Mouse (Mus musculus): Measurements from ENCODE around the gene Adora2b.
A peak's percentile ranks its signal among the peaks of the same experiment; 100 is the strongest.

The Adora2b gene

DNA sequence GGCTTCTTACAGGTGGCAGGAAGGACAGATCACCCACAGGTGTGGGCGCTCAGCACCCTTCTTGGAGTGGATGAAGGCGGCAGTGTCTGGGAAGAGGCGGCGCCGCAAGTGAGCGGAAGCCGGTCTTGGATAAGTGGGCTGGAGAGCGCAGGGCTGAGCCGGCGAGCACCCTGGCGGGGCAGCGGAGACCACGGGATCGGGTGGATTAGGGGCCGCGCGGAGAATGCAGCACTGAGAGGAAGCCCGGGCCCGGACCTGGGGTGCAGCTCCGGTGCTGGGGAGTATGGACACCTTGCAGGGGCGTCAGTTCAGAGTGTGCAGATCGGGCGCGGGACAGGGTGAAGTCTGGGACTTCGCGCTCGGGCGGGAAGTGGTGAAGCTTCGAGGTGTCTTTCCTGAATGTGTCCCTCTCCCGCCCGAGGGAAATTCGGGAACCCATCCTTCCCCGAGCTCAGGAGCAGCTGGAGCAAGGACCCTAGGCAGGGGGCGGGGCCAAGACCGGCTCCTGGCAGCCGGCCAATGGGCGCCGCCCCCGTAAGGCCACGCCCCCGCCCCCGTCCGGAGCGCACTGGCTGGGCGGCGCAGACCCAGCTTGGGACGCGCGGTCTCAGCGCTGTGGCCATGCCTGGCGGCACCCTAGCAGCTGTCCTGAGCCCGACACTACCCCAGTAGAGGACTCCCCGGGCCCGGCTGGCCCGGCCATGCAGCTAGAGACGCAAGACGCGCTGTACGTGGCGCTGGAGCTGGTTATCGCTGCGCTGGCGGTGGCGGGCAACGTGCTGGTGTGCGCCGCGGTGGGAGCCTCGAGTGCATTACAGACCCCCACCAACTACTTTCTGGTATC is at the start of gene Adora2b:
TSS of gene Adora2b (plus strand) at position 584 of the 844 bp plus-strand sequence.
- DNase-seq (ENCODE audit: low spot score), result peak; percentile 12

DNA sequence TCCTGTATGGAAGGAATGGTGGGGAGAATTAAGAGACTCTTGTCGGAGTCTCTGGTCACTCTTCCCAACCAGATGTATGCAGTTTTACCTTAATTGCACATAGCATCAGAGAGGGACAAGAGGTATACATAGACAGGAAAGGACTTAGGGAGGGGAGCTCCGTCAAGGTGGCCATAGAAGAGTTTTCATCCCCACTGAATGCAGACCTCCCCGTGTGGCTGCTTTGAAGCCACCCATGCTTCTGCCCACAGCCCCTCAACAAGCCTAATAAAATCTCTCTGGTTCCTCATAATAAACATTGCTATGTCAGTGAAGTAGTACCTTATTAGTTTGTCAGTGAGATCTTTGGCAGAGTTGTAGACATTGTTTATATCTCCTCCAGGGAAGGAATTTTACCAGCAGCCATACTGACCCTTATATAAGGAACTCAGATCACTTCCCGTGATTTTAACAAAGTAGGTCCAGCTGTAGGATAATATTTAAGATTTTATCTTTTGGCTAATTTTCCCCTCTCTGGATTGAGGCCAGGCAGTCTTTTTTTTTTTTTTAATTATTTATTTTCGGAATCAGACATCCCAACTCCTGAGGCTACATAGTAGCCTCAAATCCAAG is 47.8 kb upstream of the Adora2b start:
- no peak for DNase-seq (ENCODE audit: low spot score)

DNA sequence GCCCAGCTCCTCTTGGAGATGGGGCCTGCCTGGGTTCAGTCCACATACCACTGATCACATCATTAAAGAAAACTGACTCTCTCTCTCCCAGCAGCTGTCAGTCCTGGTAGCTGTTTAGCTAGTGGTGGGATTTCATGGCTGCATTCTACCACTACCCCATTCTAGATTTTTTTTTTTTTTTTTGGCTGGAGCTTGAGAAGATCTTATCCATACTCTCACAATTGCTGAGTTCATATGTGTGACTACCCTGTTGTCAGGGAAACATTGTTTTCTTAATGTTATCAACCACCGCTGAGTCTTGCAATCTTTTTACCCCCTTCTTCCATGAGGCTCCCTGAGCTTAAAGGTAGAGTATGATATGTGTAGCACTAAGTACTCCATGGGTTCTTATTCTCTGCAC is 46.1 kb upstream of the Adora2b start:
- no peak for DNase-seq (ENCODE audit: low spot score)

DNA sequence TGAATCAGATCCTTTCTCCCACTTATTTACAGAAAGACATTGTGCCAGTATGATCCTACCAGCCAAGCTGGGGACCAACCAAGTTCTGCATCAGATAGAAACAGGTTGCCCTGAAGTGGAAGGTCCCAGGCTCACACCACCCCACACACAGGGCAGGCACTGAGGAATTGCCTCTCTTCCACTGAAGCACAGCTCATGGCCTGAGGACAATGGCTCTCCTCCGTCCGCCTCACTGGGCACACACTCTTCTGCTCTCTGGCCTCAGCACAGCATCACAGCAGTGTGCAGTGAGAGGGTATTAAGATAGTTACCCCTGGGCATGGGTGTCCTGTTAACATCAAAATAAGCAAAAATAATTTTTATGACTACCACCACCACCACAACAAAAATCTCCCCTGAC is 39.7 kb upstream of the Adora2b start:
- no peak for DNase-seq (ENCODE audit: low spot score)

DNA sequence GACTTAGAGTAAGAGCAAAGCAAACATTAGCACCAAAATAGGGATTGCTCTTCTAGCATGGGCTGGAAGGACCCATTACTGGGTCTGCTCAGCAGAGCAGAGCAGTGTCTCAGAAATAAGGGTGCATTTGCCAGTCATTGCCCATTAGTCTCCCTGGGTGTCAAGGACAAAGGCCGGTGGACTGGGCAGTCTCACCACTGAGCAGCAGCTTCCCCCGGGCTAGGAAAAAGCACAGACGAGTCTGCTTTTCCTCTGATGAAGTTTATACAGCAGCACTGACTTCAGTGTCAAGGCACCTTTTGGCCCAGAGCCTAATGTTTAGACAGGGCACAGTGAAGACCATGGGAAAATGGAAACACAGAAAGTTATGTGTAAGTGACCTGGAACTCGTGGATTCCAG is 38.9 kb upstream of the Adora2b start:
- DNase-seq (ENCODE audit: low spot score), result no peak

DNA sequence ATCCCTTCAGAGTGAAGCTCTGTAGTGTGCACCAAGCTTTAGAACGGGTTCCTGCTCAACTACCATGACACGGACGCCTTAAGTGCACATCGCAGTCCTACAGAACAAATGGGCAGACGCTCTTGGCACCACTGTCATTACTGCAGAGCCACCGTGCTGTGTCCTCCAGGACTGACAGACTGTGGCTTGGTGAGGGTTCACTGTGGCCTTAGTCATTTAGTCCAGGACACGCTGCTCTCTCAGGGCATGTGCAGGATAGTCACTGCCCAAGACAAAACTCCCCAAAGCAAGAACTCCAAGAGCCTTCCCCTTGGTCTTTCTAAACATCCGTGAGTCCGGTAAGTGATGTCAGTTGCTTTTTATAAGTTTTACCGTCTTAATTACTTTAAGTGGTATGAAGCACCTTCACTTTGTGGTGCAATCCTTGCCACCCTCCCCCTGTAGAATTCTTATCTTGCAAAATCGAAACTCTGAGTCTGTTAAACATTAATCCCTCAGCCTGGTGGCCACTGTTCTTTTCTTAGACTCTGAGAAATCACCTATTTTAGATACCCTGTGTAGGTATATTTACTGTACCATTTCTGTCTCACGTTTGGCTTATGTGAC is 35.3 kb upstream of the Adora2b start:
- no peak for DNase-seq (ENCODE audit: low spot score)

DNA sequence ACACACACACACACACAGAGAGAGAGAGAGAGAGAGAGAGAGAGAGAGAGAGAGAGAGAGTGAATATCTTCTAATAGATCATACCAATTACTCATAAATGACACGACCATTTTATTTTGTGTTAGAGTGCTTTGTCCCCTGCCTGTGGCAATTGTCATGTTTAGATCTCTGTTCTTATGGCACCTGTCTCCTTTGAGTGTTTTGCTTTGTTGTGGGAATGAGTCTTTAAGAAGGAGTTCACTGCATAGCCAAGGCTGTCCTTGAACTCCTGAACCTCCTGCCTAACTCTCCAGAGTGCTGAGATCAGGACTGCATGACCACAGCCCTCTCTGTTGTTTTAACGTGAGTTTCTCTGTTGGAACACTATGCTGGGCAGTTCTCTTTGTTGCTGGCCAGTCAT is 33.7 kb upstream of the Adora2b start:
- no peak for DNase-seq (ENCODE audit: low spot score)

DNA sequence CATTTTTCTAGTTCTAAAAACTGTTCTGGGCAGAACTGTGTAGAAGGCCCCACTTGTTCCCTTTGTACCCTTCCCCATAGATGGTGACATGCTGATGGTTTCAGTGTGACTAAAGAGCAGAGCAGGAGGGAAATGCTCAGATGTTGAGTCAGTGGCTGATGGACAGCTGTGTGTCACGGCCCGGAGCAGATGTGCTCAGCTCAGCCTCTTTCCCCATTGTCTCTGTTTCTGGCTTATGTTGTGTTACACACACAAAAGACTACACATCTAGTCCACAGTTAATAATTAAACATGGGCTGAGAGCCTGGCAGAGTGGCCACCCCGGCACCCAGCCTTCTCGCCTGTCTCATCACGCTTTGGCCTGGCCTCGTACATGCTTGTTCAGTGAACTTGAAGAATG is 31.0 kb upstream of the Adora2b start:
- no peak for DNase-seq (ENCODE audit: low spot score)

DNA sequence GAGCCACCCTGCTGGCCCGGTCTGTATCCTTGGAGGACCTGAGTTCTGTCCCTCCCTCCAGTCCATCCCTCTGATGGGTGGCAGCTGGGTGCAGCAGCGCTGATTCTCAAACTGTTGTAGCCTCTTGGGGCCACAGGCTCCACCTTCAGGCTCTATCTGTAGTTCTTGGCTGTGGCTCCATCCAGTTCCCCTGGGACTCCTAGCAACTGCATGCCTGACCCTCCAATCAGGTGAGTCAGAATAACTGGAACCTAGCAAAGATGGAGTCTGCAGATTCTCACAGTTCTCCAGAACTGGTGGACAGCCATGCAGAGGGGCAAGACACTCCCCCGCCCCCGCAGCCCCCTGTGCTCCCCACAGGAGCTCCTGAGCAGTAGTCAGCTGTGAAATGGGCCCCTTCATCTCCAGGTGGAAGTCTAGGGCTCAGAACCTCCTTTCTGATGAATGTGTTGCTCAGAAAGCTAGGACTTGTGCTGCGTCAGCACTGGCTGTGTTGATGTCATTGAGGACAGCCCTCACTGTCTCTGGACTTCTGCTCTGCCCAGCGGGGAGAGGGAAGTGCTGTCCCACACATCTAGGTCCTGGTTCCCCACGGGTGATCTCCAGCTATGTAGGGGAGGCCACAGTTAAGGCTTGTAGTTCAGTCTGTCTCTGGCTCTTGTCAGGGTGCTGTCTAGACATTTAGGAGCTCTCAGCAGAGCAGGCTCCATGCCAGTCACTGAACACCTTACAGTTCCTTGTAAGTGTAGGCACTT is 27.9 kb upstream of the Adora2b start:
- no peak for DNase-seq (ENCODE audit: low spot score)

DNA sequence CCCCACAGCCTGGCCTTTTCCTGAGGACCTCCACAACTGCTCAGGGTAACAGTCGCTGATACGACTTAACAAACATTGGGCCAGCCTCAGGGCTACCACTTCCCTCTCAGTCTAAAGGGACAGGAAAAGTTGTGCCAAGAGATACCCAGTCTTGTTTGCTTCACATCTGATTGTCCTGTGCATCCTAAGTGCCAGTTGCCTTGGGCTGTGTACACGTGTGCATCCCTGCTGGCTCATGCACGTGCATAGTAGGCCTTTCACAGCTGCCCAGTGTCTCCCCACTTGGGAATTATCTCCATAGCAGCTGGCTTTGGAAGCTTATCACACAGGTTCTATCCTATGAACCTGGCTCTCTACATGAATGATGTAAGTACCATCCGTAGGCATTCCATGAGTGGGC is 25.4 kb upstream of the Adora2b start:
- DNase-seq (ENCODE audit: low spot score), result no peak

DNA sequence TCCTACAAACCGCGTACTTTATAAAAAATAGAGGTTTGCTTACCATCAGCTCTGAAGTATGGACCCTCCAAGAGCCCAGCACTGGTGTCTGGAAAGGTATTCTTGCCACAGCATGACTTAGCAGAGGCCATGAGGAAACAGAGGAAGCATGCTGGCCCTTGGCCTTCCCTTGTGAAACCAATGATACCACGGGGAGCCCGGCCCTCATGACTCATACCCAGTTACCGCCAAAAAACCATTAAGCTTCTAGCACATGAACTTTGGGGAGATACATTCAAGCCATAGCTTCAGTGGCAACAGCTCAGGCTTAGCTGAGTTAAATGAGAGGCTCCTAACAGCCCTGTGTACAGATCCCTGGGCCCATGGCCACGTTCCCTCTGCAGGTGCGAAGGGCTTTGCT is 24.8 kb upstream of the Adora2b start:
- no peak for DNase-seq (ENCODE audit: low spot score)

DNA sequence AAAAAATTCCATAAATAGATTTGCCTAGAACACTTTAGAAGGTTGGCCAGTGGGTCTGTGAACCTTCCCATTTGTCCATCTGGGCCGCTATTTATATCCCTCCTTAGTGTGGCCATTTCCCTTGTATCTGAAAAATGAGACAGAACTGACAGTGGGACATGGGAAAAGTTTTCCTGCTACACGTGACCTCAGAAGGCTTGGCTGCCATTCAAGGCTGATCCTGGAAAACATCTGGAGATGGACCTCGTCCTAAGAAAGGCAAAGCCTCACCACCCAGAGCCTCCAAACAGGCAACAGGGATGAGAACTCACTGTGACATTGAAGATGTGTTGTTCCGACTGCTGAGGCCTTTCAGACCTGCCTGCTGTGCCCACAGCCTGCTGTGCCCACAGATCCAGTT is 24.0 kb upstream of the Adora2b start:
- no peak for DNase-seq (ENCODE audit: low spot score)

DNA sequence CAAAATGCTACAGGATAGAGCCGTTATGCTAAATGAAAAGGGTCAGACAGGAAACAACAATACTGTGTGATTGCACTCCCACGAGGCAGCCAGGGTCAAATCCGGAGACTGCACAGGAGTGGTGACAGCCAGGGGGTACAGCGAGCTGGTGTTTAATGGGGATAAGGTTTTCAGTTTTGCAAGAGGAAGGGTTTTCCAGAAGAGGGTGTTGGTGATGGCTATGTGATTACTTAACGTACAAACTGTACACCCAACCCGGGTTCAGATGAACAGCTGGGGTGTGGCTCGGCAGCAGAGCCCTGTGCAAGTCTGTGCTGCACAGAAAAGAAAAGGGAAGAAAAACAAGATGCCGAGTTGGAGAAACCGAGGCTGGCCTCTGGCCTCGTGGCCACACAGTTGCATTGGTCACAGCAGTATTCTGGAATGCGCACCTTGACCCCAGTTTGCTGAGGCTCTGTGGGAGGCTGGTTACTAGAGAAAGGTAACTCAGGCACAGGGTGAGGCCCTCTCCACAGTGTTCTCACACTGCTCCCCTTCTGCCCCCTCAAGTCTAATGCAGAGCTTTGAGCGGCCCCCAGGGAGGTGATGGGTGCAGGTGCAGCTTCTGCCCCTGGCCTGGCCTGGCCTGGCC is 8.0 kb upstream of the Adora2b start:
- DNase-seq (ENCODE audit: low spot score), result no peak

DNA sequence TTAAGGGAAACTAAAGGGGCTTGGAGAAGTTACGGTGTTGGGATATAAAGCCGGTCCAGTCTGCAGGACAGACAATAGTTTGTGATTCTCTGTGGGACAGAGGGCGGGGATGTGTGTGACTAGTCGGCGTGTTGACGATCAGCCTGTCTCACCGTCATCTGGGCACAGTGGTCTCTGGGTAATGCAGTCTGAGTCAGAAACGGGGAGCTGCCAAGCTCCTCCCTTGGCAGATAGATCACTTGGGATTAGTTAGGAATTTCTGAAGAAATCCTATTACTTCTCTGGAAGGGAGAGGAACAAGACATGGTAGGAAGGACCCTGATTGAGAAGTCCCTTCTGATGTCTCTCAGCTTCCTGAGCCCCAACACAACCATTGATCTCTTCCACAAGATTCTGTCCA is 4.9 kb upstream of the Adora2b start:
- DNase-seq (ENCODE audit: low spot score), result no peak

DNA sequence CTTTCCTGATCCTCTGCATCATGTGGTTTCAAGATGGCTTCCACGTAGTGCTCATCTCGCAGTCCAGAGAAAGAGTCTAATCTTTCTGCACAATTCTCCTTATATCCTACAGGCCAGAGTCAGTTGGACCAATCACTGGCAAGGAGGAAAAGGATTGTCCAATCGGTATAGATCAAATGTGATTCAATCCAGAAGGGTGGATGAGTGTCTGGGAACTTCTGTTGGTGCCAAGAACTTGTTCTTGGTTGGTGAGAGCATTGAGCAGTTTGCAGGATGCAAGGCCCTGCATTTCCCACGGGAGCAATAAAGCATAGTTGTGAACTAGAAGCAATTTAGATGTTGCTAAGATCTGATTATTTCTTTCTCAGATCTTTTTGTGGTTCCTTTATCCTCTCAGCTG is 4.3 kb upstream of the Adora2b start:
- no peak for DNase-seq (ENCODE audit: low spot score)

DNA sequence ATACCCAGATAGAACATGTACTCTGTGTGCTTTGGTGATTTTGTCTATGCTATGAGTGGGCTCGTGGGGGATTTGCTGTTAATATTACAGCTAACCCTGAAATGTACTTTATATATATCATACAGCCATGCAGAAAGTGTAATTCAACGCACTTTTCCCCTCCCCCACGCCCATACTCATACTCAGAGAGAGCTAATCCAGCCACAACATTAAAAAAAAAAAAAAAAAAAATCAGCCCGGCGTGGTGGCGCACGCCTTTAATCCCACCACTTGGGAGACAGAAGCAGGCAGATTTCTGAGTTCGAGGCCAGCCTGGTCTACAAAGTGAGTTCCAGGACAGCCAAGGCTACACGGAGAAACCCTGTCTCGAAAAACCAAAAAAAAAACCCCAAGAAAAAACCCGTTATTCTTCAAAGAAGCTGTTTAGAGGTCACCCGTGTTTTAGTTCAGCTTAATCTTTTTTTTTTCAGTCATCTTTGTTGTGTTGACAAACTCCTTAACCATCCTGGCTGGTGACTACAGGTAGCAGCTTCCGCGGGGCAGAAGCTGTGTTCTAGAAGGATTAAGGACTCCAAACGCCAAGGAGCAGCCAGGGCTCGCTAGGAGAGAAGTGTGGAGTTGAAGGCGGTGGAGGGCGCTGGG is 904 bp upstream of the Adora2b start:
- DNase-seq (ENCODE audit: low spot score), result no peak

DNA sequence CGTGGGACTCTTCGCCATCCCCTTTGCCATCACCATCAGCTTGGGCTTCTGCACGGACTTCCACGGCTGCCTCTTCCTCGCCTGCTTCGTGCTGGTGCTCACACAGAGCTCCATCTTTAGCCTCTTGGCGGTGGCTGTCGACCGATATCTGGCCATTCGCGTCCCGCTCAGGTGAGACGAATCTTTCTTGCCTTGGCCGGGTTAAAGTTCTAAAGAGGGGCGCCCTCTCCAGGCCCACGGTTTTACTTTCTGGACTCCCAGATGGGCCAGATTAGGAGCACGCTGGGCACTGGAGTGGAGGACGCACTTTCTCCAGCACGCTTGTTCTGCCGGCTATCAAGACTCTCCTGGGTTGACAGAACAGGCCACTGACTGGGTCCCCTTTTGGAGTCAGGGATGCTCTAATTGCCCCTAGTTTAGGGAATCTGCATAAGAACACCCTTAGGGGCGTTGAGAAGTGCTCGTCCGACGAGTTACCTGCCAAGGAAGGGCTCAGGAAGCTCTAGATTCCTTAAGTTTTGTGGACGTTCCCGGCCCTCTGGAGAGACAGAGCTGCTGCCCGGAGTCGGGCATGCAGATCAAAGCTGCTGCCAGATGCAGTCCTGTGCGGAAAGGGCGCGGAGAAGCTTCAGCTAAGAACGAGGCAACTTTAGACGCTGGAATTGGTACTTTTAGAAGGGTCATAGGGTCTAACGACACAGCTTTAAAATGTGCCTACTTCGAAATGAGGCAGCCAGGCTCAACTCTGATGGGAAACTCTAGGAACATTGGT is 668 bp downstream of the Adora2b start:
- DNase-seq (ENCODE audit: low spot score), result no peak

DNA sequence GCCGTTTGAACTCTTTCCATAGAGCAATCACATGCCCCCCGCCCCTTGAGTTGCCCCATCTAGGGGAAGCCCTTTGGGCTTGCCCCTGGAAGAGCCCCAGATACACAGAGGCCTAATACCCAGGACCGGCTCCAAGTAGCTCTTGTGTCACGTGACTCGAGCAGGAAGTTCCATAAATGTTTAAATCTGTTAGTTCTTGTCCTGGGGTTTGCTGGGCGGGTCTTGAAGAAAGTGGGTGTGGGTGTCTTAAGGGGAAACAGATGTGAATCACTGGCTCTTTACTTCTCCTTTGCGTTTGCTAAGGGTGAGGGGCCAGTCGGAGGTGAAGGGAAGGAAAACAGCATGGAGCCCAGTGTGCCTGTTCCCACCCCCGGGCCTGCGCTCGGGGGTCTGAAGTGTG is 2.3 kb downstream of the Adora2b start:
- no peak for DNase-seq (ENCODE audit: low spot score)

DNA sequence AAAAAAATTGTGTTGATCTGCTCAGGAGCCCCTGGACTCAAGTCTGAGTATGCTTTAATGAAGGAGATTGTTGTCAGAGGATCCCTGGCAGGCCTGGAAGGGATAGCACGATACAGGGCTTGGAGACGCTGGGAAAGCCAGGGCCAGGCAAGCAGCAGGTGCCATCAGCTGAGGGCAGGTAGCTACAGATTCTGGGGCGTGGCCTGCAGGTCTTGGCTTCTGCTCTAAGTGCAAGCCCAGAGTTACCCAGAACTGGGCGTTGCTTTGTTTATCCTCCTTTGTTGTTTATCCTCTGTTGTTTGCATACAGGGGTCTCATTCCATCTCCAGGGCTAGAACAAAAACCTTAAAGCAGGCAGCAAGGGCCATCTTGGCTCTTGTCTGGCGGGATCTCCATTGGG is 4.6 kb downstream of the Adora2b start:
- no peak for DNase-seq (ENCODE audit: low spot score)

DNA sequence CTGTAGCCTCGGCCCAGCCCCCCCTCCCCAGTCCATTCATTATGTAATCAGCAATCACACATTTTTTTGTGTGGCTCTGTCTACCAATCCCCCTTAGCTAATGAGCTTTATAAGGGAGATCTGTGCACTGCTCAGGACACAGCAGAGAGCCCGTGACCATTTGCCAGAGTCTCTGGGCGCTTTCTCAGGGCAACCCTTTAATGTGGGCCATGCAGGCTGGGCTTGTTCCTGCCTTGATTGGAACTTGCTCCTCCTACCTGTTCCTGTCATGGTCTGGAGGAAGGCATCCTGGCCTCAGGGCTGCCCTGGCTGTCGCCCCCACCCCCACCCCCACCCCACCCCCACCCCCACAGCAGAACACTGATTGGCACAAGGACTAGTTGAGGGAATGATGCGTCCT is 10.4 kb downstream of the Adora2b start:
- no peak for DNase-seq (ENCODE audit: low spot score)

DNA sequence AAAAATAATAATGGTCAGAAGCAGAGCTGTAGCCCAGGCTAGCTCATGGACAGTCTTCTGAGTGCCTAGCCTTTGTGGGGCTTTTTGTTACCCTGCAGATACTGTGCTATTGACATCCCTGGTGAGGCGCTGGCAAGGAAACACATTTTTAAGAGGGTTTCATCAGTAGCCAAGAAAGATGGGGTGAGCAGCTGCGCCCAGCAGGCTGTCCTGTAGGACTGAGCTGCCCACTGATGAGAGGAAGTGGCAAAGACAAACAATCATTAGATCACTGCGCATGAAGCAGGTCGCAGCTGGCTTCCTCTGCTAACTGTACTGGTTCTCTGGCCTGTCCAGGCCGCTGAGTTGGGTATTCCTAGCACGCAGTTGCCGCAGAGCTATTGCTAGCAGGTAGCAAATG is 14.8 kb downstream of the Adora2b start:
- DNase-seq (ENCODE audit: low spot score), result no peak

Measured in spleen, adult 12 weeks (tissue).